Mouse (Mus musculus) forebrain, embryonic 12.5 days (tissue): ENCODE measurements around the gene Phlpp2. TPM values are rescaled to one million over a fixed set of nuclear protein-coding genes. Genes with fewer than 3 reads are reported as not detected.
"Not testable (repeated sequence)": the region's sequence is repeated elsewhere in the genome, so short reads cannot be mapped to it uniquely, and the experiment has no call there.

Experiments used
- ATAC-seq: fragments of 200-750 bp; cut with Nextera tagmentation; 2 replicates; pipeline ENCODE4 v1.8.0; 2017; ENCODE audit warnings: moderate TSS enrichment; ENCODE audit not compliant: low FRiP score
- H3K27ac ChIP-seq: fragments of 300-500 bp; sonication (generic); 2 replicates; pipeline ENCODE4 v1.5.1; 2016; ENCODE audit warnings: mild to moderate bottlenecking
- H3K27me3 ChIP-seq: fragments of 300-500 bp; sonication (generic); 2 replicates; pipeline ENCODE4 v1.6.1; 2016; ENCODE audit warnings: mild to moderate bottlenecking
- H3K36me3 ChIP-seq: fragments of 300-500 bp; sonication (generic); replicated peaks from 2 replicates; pipeline ENCODE4 v1.6.1; 2016; ENCODE audit warnings: mild to moderate bottlenecking
- H3K4me1 ChIP-seq: fragments of 300-500 bp; sonication (generic); 2 replicates; pipeline ENCODE4 v1.6.1; 2016
- H3K4me2 ChIP-seq: fragments of 300-500 bp; sonication (generic); 2 replicates; pipeline ENCODE4 v1.6.1; 2016; ENCODE audit warnings: mild to moderate bottlenecking, moderate library complexity
- H3K4me3 ChIP-seq: fragments of 300-500 bp; sonication (generic); replicated peaks from 2 replicates; pipeline ENCODE4 v1.5.1; 2016; ENCODE audit warnings: mild to moderate bottlenecking
- H3K9ac ChIP-seq: fragments of 300-500 bp; sonication (generic); 2 replicates; pipeline ENCODE4 v1.6.1; 2016; ENCODE audit warnings: mild to moderate bottlenecking
- H3K9me3 ChIP-seq: fragments of 300-500 bp; sonication (generic); 2 replicates; pipeline ENCODE4 v1.6.1; 2016
- WGBS: fragments of 180-500 bp; shearing (Covaris S2); methylation state at CpG from one replicate; pipeline ENCODE4 v1.1.7; 2016; 5-methylcytosine and 5-hydroxymethylcytosine counted together
- polyA plus RNA-seq: library from polyadenylated mRNA; unstranded; fragments of >200 nt; fragmentation: Nextera tagmentation; extraction: Ambion mirVana; gene quantifications from 2 replicates; pipeline ENCODE4 v1.2.1, GENCODE M21; 2016

Phlpp2 gene
- polyA plus RNA-seq, 1 experiment from 2014 or later: 3.9 TPM

- peak overlapping the region; percentile 87 for H3K4me2 ChIP-seq
- H3K36me3 ChIP-seq: no peaks in the 10 kb centered on the region
- ATAC-seq: peak; percentile 86
- H3K9me3 ChIP-seq: no peaks in the 10 kb centered on the region
- H3K27me3 ChIP-seq: no peaks in the 10 kb centered on the region
- peaks cover 9% of the 10 kb centered on the region for H3K4me1 ChIP-seq
- H3K9ac ChIP-seq: peak overlapping the region; percentile 93
- peak overlapping the region; percentile 92 for H3K27ac ChIP-seq
- H3K4me3 ChIP-seq: peak overlapping the region; percentile 96
- WGBS: under 1% methylated on average over 70 of the region's 78 CpGs
These were observed 479 bp downstream of the Phlpp2 start for GRCm38 (mm10) chr8:109868680-109869361.

GRCm38 (mm10) chr8:109871056-109871455, 2.7 kb downstream of the Phlpp2 start:
- no peak overlapping the region for H3K9ac ChIP-seq
- no peak overlapping the region for H3K4me2 ChIP-seq
- no peaks in the 10 kb centered on the region for H3K27me3 ChIP-seq
- 85% methylated on average over 1 of the region's 1 CpGs for WGBS
- no peak overlapping the region for H3K4me3 ChIP-seq
- H3K27ac ChIP-seq: no peak overlapping the region
- H3K4me1 ChIP-seq: peaks cover 9% of the 10 kb centered on the region
- H3K9me3 ChIP-seq: no peaks in the 10 kb centered on the region
- no peak for ATAC-seq
- no peaks in the 10 kb centered on the region for H3K36me3 ChIP-seq

DNA sequence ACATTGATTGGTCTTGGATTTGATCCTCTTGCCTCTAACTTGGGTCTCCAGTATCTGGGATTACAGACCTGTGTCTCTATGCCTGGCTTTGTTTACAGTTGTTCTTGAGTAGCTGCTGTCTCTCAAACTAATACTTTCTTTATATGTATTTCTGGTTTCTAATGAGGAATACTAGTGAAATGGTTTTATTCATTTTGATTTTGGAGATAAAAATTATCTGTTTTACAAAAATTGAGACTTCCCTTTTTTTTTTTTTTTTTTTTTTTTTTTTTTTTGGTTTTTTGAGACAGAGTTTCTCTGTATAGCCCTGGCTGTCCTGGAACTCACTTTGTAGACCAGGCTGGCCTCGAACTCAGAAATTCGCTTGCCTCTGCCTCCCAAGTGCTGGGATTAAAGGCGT, 5.5 kb downstream of the Phlpp2 start:
- ATAC-seq, H3K4me1 ChIP-seq, H3K9me3 ChIP-seq, H3K36me3 ChIP-seq, H3K27ac ChIP-seq, H3K9ac ChIP-seq, H3K27me3 ChIP-seq, H3K4me3 ChIP-seq, H3K4me2 ChIP-seq: not testable (repeated sequence)
- 83% methylated on average over 3 of the region's 3 CpGs for WGBS

- Histone ChIP-seq H3K4me1 (no peaks in the 10 kb centered on the region), H3K27me3 (no peaks in the 10 kb centered on the region), H3K27ac (no peak overlapping the region), H3K9ac (no peak overlapping the region), H3K36me3 (peaks cover 32% of the 10 kb centered on the region), H3K9me3 (no peaks in the 10 kb centered on the region), H3K4me2 (no peak overlapping the region), H3K4me3 (no peak overlapping the region)
- WGBS: 92% methylated on average over 5 of the region's 5 CpGs
- no peak for ATAC-seq
These were observed 11.8 kb downstream of the Phlpp2 start for GRCm38 (mm10) chr8:109880012-109880662.

- ATAC-seq: no peak
- Histone ChIP-seq H3K27ac (no peak overlapping the region), H3K36me3 (peaks cover 35% of the 10 kb centered on the region), H3K4me1 (no peaks in the 10 kb centered on the region), H3K9ac (no peak overlapping the region), H3K9me3 (no peaks in the 10 kb centered on the region), H3K4me3 (no peak overlapping the region), H3K4me2 (no peak overlapping the region), H3K27me3 (no peaks in the 10 kb centered on the region)
These were observed 17.0 kb downstream of the Phlpp2 start for GRCm38 (mm10) chr8:109885294-109885693.

- Histone ChIP-seq H3K27ac (no peak overlapping the region), H3K9ac (no peak overlapping the region), H3K36me3 (peaks cover 34% of the 10 kb centered on the region), H3K4me2 (no peak overlapping the region), H3K4me3 (no peak overlapping the region), H3K4me1 (no peaks in the 10 kb centered on the region), H3K27me3 (no peaks in the 10 kb centered on the region), H3K9me3 (no peaks in the 10 kb centered on the region)
- WGBS: 100% methylated on average over 1 of the region's 1 CpGs
- ATAC-seq: no peak
These were observed 20.9 kb downstream of the Phlpp2 start for GRCm38 (mm10) chr8:109889211-109889610.

- Histone ChIP-seq H3K4me2 (no peak overlapping the region), H3K36me3 (peaks cover 37% of the 10 kb centered on the region), H3K9me3 (no peaks in the 10 kb centered on the region), H3K27ac (no peak overlapping the region), H3K27me3 (no peaks in the 10 kb centered on the region), H3K4me1 (no peaks in the 10 kb centered on the region), H3K9ac (no peak overlapping the region), H3K4me3 (no peak overlapping the region)
- 92% methylated on average over 3 of the region's 3 CpGs for WGBS
- no peak for ATAC-seq
These were observed 22.6 kb downstream of the Phlpp2 start for GRCm38 (mm10) chr8:109890794-109891585.

DNA sequence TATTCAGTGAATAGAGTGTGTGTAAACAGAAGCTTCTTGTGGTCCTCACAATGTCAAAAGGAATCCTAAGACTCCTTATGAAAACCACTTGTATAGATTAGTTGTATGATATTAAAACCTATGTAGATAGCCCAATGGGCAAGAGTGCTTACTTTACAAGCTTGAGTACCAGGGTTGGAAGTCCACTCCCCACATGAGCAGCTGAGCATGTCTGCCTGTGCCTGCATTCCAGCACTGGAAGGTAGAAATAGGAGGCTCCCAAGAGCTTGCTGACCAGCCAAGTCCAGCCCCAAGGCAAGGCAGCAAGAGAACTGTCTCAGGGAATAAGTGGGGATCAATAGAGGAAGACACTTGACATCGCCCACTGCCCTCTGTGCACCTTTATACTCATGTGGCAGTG, 26.3 kb downstream of the Phlpp2 start:
- Histone ChIP-seq H3K4me1 (no peaks in the 10 kb centered on the region), H3K4me3 (no peak overlapping the region), H3K9me3 (no peaks in the 10 kb centered on the region), H3K27me3 (no peaks in the 10 kb centered on the region), H3K36me3 (peaks cover 22% of the 10 kb centered on the region), H3K9ac (no peak overlapping the region), H3K4me2 (no peak overlapping the region), H3K27ac (no peak overlapping the region)
- 94% methylated on average over 1 of the region's 1 CpGs for WGBS
- ATAC-seq: no peak

DNA sequence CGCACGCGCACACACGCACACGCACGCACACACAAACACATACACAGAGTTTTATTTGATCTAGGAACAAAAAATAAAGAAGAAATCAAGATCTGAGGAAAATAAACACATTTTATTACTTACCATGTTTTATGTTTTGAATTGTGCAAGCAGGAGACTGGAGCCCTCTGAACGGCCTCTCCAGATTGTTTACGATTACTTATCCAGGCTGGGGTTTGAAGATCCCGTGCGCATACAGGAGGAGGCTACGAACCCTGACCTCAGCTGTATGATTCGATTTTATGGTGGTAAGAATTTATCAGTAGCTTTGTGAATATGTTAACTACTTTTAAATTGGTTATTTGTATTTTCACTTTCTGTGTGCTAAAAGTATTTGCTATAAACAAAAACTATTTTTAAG, 27.0 kb downstream of the Phlpp2 start:
- Histone ChIP-seq H3K4me2 (no peak overlapping the region), H3K27ac (no peak overlapping the region), H3K27me3 (no peaks in the 10 kb centered on the region), H3K36me3 (peaks cover 16% of the 10 kb centered on the region; the same call in 1 of the 2 replicates), H3K9me3 (no peaks in the 10 kb centered on the region), H3K4me1 (no peaks in the 10 kb centered on the region), H3K4me3 (no peak overlapping the region), H3K9ac (no peak overlapping the region)
- 93% methylated on average over 12 of the region's 12 CpGs for WGBS
- no peak for ATAC-seq

GRCm38 (mm10) chr8:109902379-109902778, 34.0 kb downstream of the Phlpp2 start:
- Histone ChIP-seq H3K4me2 (no peak overlapping the region), H3K4me1 (no peaks in the 10 kb centered on the region), H3K36me3 (peaks cover 18% of the 10 kb centered on the region), H3K27ac (no peak overlapping the region), H3K9me3 (no peaks in the 10 kb centered on the region), H3K4me3 (no peak overlapping the region), H3K27me3 (no peaks in the 10 kb centered on the region), H3K9ac (no peak overlapping the region)
- no peak for ATAC-seq

GRCm38 (mm10) chr8:109903909-109904469, 35.6 kb downstream of the Phlpp2 start:
- Histone ChIP-seq H3K4me3 (no peak overlapping the region), H3K4me1 (no peaks in the 10 kb centered on the region), H3K27me3 (no peaks in the 10 kb centered on the region), H3K27ac (no peak overlapping the region), H3K36me3 (peaks cover 25% of the 10 kb centered on the region), H3K4me2 (no peak overlapping the region), H3K9me3 (no peaks in the 10 kb centered on the region), H3K9ac (no peak overlapping the region)
- ATAC-seq: no peak
- whole genome bisulfite sequencing: 87% methylated on average over 10 of the region's 10 CpGs

GRCm38 (mm10) chr8:109904928-109905668, 36.8 kb downstream of the Phlpp2 start:
- 94% methylated on average over 1 of the region's 1 CpGs for WGBS
- H3K9ac ChIP-seq: no peak overlapping the region
- no peak overlapping the region for H3K4me2 ChIP-seq
- H3K9me3 ChIP-seq: no peaks in the 10 kb centered on the region
- H3K27me3 ChIP-seq: no peaks in the 10 kb centered on the region
- ATAC-seq: no peak
- H3K4me1 ChIP-seq: no peaks in the 10 kb centered on the region
- H3K27ac ChIP-seq: no peak overlapping the region
- peaks cover 35% of the 10 kb centered on the region for H3K36me3 ChIP-seq
- H3K4me3 ChIP-seq: no peak overlapping the region
